Mouse (Mus musculus): ENCODE measurements around the gene Ttc6.

DNA sequence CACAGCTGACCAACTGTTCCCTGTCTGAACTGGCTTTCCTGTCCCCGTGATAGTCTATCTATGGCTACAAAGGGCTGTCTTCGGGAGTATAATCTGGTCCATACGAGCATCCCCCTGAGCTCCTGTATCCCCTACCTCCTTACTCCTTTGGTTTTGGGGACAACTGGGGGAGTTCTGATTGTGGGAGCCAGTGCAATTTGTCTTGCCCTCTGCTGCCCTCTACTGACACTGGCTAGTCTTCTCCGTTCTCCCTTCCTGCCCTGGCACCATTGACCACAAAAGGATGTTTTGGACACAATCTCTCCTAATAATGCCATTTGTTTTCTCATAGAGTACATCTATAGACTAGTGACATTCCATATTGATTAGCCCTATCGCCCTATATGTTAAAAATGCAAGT, 223.6 kb downstream of the Ttc6 start:
- TF ChIP-seq CTCF (IDR thresholded peaks at IDR 0.05) (peak; percentile 68), EP300 (IDR thresholded peaks at IDR 0.05; ENCODE audit: insufficient read depth, low read depth, low read length) (no peak), POLR2A (IDR thresholded peaks at IDR 0.05; ENCODE audit: insufficient read depth, low read depth, low read length) (no peak)

Measured in heart, adult 2 months (tissue).